Mouse (Mus musculus) bone marrow macrophage, adult 2 months (primary cell): Measurements from ENCODE around the gene Rufy4. TPM values are rescaled to one million over a fixed set of nuclear protein-coding genes. Genes with fewer than 3 reads are reported as not detected.
A peak's percentile ranks its signal among the peaks of the same experiment; 100 is the strongest.

Experiments
- H3K27ac ChIP-seq: 2 replicates; pipeline ENCODE4 v1.5.1; 2012; ENCODE audit warnings: low read depth, low read length; ENCODE audit not compliant: insufficient read depth
- H3K4me1 ChIP-seq: 2 replicates; pipeline ENCODE4 v1.6.1; 2012; ENCODE audit warnings: low read length; ENCODE audit not compliant: control insufficient read depth, insufficient read depth
- H3K4me3 ChIP-seq: 2 replicates; pipeline ENCODE4 v1.5.1; 2012; ENCODE audit warnings: mild to moderate bottlenecking, low read length, moderate library complexity; ENCODE audit not compliant: insufficient read depth
- CTCF ChIP-seq: IDR thresholded peaks from 2 replicates; pipeline ENCODE4 v1.5.1; 2012; ENCODE audit warnings: low read depth, mild to moderate bottlenecking, low read length, moderate library complexity
- POLR2A ChIP-seq: IDR thresholded peaks from 2 replicates; pipeline ENCODE4 v1.6.1; 2012; ENCODE audit warnings: mild to moderate bottlenecking, low read depth, low read length, borderline replicate concordance
- polyA plus RNA-seq: library from polyadenylated mRNA; stranded (reverse); fragments of >200 nt; gene quantifications from 2 replicates; pipeline ENCODE4 v1.2.4, GENCODE M21; 2012; ENCODE audit not compliant: missing spikeins, insufficient read depth, insufficient read length

Gene Rufy4
- not detected in 2 replicates for polyA plus RNA-seq

DNA sequence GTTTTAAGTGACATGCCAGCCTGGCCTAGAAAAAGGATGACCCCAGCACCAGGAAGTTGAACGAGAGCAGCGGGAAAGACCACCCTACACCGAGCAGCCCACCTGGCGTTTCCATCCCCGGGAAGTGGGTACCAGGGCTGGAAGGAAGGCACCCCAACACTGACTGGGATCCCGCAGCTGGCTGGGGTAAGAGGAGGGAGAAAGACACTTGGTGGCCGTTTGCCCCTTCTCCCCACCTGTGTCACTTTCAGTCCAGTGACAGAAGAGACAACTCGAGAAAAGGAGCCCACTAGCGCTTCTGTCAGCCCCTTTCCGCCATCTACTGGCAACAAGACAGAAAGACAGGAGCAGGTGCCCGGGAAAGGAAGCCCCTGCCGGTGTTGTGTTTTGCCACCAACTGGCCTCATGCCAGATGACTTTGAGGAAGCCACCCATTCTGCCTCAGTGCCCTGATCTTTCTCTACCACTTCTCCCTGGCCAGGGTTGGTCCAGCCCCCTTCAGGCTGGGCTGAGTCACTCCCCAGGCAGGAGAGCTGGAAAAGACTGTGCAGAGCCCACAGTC is at the start of gene Rufy4:
Gene Rufy4 (plus strand): TSS at position 551 of the 562 bp plus-strand sequence.
- H3K27ac ChIP-seq, result no peak within 1 kb of the TSS
- H3K4me3 ChIP-seq, result peak within 1 kb of the TSS; percentile 50
- H3K4me1 ChIP-seq, result peaks cover 10% of the 10 kb centered on the region
- TF ChIP-seq POLR2A (no peak), CTCF (peak; percentile 46)

DNA sequence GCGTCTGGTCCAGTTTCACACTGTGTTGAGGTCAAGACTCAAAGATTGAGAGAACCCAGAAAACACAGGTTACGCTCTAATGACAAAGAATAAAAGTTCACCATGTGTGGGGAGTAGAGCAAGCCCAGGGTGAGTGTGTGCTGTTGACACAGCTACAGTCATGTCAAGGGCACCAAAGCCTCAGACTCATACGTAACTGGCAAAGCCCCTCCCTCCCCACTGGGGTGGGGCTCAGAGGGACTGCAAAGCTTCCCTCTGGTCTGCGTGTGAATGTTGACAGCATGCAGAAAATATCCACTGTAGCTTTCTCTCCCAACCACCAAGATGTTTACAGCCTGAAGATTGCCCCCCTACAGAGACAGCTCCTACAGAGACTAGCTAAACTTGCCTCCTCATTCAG is 49.1 kb upstream of the Rufy4 start:
- no peak overlapping the region for H3K4me3 ChIP-seq
- H3K27ac ChIP-seq, result no peak overlapping the region
- H3K4me1 ChIP-seq, result no peaks in the 10 kb centered on the region
- TF ChIP-seq POLR2A (no peak), CTCF (no peak)

DNA sequence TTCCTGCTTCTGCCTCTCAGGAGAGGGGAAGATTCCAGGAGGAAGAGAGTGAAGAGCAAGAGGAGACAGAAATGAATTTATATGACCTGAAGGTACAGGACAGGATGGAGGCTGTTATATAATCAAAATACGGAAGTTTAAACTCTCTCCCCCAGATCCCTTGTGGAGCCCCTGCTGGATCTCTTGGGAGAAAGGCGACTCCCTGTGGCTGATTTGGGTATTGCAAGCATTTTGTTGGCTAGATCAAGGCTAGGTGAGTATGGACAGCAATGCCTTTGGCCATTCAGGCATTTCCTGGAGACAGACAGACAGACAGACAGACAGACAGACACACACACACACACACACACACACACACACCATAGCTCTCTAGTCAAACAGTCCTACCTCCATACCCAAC is 48.0 kb upstream of the Rufy4 start:
- TF ChIP-seq CTCF (peak; percentile 79), POLR2A (no peak)
- Histone ChIP-seq H3K4me3 (no peak overlapping the region), H3K4me1 (no peaks in the 10 kb centered on the region), H3K27ac (no peak overlapping the region)

DNA sequence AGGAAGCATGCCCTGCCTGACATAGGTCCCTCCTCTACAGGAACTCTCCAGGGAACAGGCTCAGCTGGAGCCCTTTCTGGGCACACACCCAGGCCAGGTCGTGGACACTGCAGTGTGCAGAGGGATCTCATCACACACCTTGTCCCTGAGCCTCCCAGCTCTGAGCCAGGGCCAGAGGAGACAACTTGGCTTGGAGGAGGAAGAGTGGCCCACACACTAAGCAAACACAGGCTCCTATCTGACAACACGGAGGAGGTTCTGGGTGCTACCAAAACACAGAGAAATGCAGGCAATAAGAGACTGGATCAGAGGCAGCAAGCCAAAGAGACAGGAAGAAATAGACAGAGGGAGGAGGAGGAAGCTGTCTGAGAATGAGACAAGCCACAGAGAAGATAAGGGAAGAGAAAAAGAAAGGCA is 43.8 kb upstream of the Rufy4 start:
- no peak for TF ChIP-seq CTCF
- TF ChIP-seq POLR2A, result no peak
- Histone ChIP-seq H3K4me1 (no peaks in the 10 kb centered on the region), H3K4me3 (no peak overlapping the region), H3K27ac (no peak overlapping the region)

DNA sequence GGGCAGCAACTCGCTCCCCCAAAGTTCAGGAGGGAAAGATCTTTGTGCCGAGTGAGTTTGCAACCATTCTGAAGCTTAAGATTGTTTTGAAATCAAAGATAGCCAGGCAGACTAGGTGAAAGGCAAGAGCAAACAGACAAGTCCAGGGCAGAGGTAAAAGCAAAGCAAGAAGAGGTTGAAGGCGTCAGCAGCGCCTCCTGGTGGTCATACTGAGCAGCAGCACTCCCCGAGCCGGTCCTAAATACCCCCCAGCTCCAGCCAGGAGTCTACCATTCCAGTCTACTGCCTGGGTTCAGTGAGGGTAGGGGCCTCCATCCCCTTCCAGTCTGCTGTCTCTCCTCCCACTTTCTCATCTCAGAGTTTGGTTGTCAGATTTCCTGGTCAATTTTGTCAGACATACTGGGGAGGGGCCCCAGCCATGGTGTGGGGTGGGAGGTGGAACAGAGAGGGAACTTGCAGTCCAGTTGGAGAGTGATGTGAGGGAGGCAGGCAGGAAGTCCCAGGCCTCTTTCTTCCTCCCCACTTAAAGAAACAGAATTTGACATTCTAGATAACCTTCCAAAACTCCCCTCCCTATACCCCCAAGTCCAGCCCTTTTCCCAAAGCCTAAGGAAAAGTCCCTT is 42.4 kb upstream of the Rufy4 start:
- Histone ChIP-seq H3K27ac (no peak overlapping the region), H3K4me3 (no peak overlapping the region), H3K4me1 (no peaks in the 10 kb centered on the region)
- TF ChIP-seq CTCF (peak; percentile 88), POLR2A (no peak)

DNA sequence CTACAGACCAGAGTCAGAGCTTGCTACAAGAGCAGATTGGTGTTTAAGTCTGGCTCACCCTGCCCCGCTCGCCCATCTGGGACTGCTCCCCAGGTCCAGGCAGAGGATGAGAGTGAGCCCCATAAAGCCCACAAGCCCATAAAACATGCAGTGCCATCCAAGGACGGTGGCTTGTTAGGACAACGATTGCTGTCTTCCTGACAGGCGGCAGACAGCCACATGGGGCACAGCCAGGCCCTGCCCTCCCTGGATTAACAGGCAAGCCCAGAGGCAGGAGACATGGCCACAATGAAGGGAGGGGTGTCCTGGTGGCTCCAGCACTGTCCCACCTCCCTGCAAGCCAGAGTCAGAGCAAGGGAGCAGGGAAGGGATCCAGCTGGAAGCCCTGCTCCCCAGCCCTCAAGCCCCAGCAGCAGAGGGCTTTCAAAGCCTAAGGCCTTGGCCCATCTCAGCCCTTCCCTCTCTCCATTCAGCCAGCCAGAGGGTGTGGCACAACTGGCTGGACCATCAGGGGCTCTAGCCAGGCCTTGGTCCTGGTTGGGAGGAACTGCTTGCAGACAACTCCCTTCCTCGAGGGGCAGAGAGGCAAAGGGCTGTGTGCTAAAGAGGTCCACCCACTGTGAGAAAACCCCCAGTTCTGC is 41.2 kb upstream of the Rufy4 start:
- H3K4me1 ChIP-seq, result no peaks in the 10 kb centered on the region

DNA sequence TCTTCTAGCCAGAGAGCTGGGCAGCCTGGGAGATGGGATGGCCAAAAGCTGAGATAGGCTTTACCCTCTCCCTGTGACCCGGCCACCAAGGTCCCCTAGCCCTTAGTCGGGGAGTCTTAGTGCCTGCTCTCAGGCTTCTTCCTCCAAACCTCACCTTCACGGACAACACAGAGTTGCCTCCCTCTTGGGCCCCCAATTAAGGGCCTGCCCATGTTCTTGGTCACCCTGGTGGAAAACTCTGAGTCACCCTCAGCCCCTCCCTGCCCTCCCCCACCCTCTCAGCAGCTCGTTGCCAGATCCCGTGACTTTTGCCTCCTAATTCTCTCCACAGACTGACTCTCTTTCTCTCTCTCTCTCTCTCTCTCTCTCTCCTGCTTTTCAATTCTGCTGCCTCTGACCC is 40.6 kb upstream of the Rufy4 start:
- TF ChIP-seq CTCF, result no peak
- TF ChIP-seq POLR2A, result no peak
- H3K4me3 ChIP-seq, result no peak overlapping the region
- H3K4me1 ChIP-seq, result no peaks in the 10 kb centered on the region
- no peak overlapping the region for H3K27ac ChIP-seq

More for the DNA sequence above, 41.2 kb upstream of the Rufy4 start:
- Histone ChIP-seq H3K27ac (no peak overlapping the region), H3K4me3 (no peak overlapping the region)
- no peak for TF ChIP-seq POLR2A
- TF ChIP-seq CTCF, result no peak

DNA sequence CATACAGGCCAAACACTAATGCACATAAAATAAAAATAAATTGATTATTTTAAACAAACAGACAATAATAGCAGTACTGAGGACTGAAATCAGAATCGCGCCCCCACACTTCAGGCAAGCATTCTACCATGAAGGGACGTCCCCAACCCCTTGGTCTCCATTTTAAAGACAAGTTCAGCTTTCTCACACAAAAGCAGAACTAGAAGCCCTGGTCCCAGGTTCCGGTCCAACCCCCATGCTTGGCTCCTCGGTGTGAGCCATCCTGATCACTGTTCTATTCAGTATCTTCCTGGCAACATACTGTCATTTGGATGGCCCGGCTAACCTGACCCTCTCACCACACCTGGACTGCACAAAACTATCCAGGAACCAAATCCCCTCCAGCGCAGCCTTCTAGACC is 39.8 kb upstream of the Rufy4 start:
- Histone ChIP-seq H3K4me3 (no peak overlapping the region), H3K27ac (no peak overlapping the region), H3K4me1 (no peaks in the 10 kb centered on the region)
- TF ChIP-seq POLR2A (no peak), CTCF (no peak)

DNA sequence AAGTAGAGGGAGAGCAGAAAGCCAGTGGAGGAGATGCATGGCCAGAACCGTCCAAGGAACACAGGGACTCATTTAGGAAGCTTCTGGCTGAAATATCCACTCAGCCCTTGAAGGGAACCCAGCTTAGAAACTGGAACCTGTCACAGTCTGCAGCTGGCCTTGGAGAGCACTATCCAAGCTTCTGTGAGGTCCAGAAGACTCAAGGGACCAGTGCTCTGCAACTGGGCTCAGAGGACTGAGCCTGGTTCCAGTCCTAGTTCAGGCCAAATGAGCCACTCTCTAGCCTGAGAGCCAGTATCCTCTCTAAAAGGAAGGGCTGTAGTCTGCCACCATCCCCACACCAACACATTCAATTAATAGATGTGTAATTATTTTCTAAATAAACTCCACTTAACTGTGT is 36.8 kb upstream of the Rufy4 start:
- no peaks in the 10 kb centered on the region for H3K4me1 ChIP-seq
- H3K4me3 ChIP-seq, result no peak overlapping the region
- TF ChIP-seq CTCF (no peak), POLR2A (no peak)
- no peak overlapping the region for H3K27ac ChIP-seq

DNA sequence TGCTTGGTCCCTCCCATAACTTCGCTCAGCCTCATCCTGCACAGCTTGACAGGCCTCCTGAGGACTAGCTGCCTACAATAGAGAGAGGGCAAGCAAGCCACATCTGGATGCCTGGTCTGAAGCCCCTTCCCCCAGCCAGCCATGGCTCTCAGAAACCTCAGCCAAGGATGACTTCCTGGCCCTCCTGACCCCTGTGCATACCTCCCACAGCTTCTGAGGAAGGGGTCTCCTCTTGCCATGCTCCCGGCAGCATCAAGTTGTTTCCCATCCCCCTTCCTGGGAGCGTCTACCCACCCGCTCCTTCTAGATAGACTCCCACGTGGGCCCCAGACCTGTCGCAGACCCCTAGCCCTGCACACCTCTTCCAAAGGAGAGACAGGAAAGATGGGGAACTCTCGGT is 35.0 kb upstream of the Rufy4 start:
- Histone ChIP-seq H3K27ac (no peak overlapping the region), H3K4me1 (no peaks in the 10 kb centered on the region), H3K4me3 (no peak overlapping the region)
- TF ChIP-seq CTCF (no peak), POLR2A (no peak)
